Mouse (Mus musculus) CH12.LX (cell line): ENCODE data around the gene Gpat3. TPM values are rescaled to one million over a fixed set of nuclear protein-coding genes. Genes with fewer than 3 reads are reported as not detected.

Source experiments
- DNase-seq: peaks from one replicate; pipeline ENCODE4 v3.0.0-alpha.2; 2013; ENCODE audit errors: extremely low read depth
- H3K27ac ChIP-seq: 2 replicates; pipeline ENCODE4 v1.5.1; 2012; ENCODE audit warnings: low read depth, mild to moderate bottlenecking, control low read depth, moderate library complexity; ENCODE audit not compliant: insufficient read depth
- H3K27me3 ChIP-seq: replicated peaks from 2 replicates; pipeline ENCODE3; 2012; ENCODE audit warnings: inconsistent platforms
- H3K36me3 ChIP-seq, 2 experiments: replicated peaks in 1 of 2; 2 replicates each; pipeline versions ENCODE3 to v1.6.1; 2012; ENCODE audit warnings: inconsistent platforms in 1 of 2, low read length in 1 of 2, mild to moderate bottlenecking in 1 of 2, mixed read lengths in 1 of 2, moderate library complexity in 1 of 2; ENCODE audit not compliant: control insufficient read depth in 1 of 2, insufficient read depth in 1 of 2
- H3K4me1 ChIP-seq, 2 experiments: 2 replicates each; pipeline ENCODE4 v1.6.1; 2012; ENCODE audit warnings: inconsistent platforms in 1 of 2, moderate library complexity in 1 of 2; ENCODE audit not compliant: insufficient read depth in 2 of 2, control insufficient read depth in 1 of 2
- H3K4me2 ChIP-seq: 2 replicates; pipeline ENCODE4 v1.6.1; 2012; ENCODE audit warnings: low read depth, mild to moderate bottlenecking, control low read depth; ENCODE audit not compliant: poor library complexity, insufficient read depth, severe bottlenecking
- H3K4me3 ChIP-seq, 3 experiments: fragments of 150-350 bp in 1 of 3; sonication (generic) in 1 of 3; replicated peaks in 1 of 3; 2 replicates each; pipeline versions ENCODE3 to v1.5.1; 2011 to 2012; ENCODE audit warnings: low read depth in 2 of 3, low read length in 2 of 3, mild to moderate bottlenecking in 2 of 3, moderate library complexity in 2 of 3, control low read depth in 1 of 3, improper control_type of control experiment in 1 of 3, inconsistent platforms in 1 of 3, mixed read lengths in 1 of 3; ENCODE audit not compliant: poor library complexity in 1 of 3
- H3K79me2 ChIP-seq: replicated peaks from 2 replicates; pipeline ENCODE4 v1.6.1; 2012; ENCODE audit warnings: mild to moderate bottlenecking, moderate library complexity; ENCODE audit not compliant: control insufficient read depth, poor library complexity, insufficient read depth, severe bottlenecking; ENCODE audit errors: extremely low read depth
- H3K9ac ChIP-seq: 2 replicates; pipeline ENCODE4 v1.6.1; 2012; ENCODE audit warnings: low read depth, mild to moderate bottlenecking, control low read depth, moderate library complexity; ENCODE audit not compliant: insufficient read depth
- H3K9me3 ChIP-seq: replicated peaks from 2 replicates; pipeline ENCODE3; 2012; ENCODE audit warnings: low read length, inconsistent platforms, mixed read lengths
- BHLHE40 ChIP-seq: IDR thresholded peaks from 2 replicates; pipeline ENCODE4 v1.6.1; 2011; ENCODE audit warnings: mild to moderate bottlenecking, low read depth, low read length, improper control_type of control experiment
- CTCF ChIP-seq, 2 experiments: IDR thresholded peaks in 1 of 2; conservative IDR thresholded peaks in 1 of 2; 2 replicates each; pipeline ENCODE4 v1.5.1; 2011 to 2012; ENCODE audit warnings: low read depth in 2 of 2, low read length in 2 of 2, improper control_type of control experiment in 1 of 2, inconsistent platforms in 1 of 2, mild to moderate bottlenecking in 1 of 2, moderate library complexity in 1 of 2
- ELF1 ChIP-seq: IDR thresholded peaks from 2 replicates; pipeline ENCODE4 v1.6.1; 2014; ENCODE audit warnings: low read depth, mild to moderate bottlenecking, inconsistent platforms, low read length, improper control_type of control experiment
- EP300 ChIP-seq: IDR thresholded peaks from 2 replicates; pipeline ENCODE4 v1.6.1; 2011; ENCODE audit warnings: low read length, improper control_type of control experiment
- ETS1 ChIP-seq: conservative IDR thresholded peaks from 2 replicates; pipeline ENCODE4 v1.6.1; 2012; ENCODE audit warnings: low read depth, mild to moderate bottlenecking, inconsistent platforms, low read length, improper control_type of control experiment, moderate library complexity
- GABPA ChIP-seq: IDR thresholded peaks from 2 replicates; pipeline ENCODE4 v1.6.1; 2012; ENCODE audit warnings: low read depth, low read length, improper control_type of control experiment, inconsistent platforms; ENCODE audit not compliant: insufficient replicate concordance
- KAT2A ChIP-seq: IDR thresholded peaks from 2 replicates; pipeline ENCODE4 v1.6.1; 2012; ENCODE audit warnings: low read length, improper control_type of control experiment, inconsistent platforms; ENCODE audit not compliant: insufficient replicate concordance
- MAFK ChIP-seq: IDR thresholded peaks from 2 replicates; pipeline ENCODE4 v1.6.1; 2011; ENCODE audit warnings: low read length, improper control_type of control experiment; ENCODE audit not compliant: insufficient replicate concordance
- MAX ChIP-seq: IDR thresholded peaks from 2 replicates; pipeline ENCODE4 v1.6.1; 2011; ENCODE audit warnings: low read length, improper control_type of control experiment
- MAZ ChIP-seq: IDR thresholded peaks from 2 replicates; pipeline ENCODE4 v1.6.1; 2012; ENCODE audit warnings: low read depth, mild to moderate bottlenecking, inconsistent platforms, low read length, improper control_type of control experiment, moderate library complexity
- MEF2A ChIP-seq: IDR thresholded peaks from 2 replicates; pipeline ENCODE4 v1.6.1; 2014; ENCODE audit warnings: low read depth, mild to moderate bottlenecking, inconsistent platforms, low read length, improper control_type of control experiment, borderline replicate concordance
- NELFE ChIP-seq: IDR thresholded peaks from 2 replicates; pipeline ENCODE4 v1.6.1; 2011; ENCODE audit warnings: low read depth, low read length, improper control_type of control experiment
- NRF1 ChIP-seq: IDR thresholded peaks from 2 replicates; pipeline ENCODE4 v1.6.1; 2014; ENCODE audit warnings: low read depth, mild to moderate bottlenecking, inconsistent platforms, low read length, improper control_type of control experiment, moderate library complexity
- PAX5 ChIP-seq: IDR thresholded peaks from 2 replicates; pipeline ENCODE4 v1.6.1; 2012; ENCODE audit warnings: low read length, inconsistent platforms, mixed read lengths
- POLR2A ChIP-seq: IDR thresholded peaks from 2 replicates; pipeline ENCODE4 v1.6.1; 2011; ENCODE audit warnings: low read depth, mild to moderate bottlenecking, improper control_type of control experiment, low read length
- POLR2AphosphoS2 ChIP-seq: IDR thresholded peaks from 2 replicates; pipeline ENCODE4 v1.6.1; 2011; ENCODE audit warnings: low read depth, low read length, improper control_type of control experiment
- RAD21 ChIP-seq: IDR thresholded peaks from 2 replicates; pipeline ENCODE4 v1.6.1; 2011; ENCODE audit warnings: low read depth, mild to moderate bottlenecking, low read length, improper control_type of control experiment, moderate library complexity
- RCOR1 ChIP-seq: conservative IDR thresholded peaks from 2 replicates; pipeline ENCODE4 v1.6.1; 2012; ENCODE audit warnings: low read depth, mild to moderate bottlenecking, inconsistent platforms, low read length, improper control_type of control experiment
- SIN3A ChIP-seq: IDR thresholded peaks from 2 replicates; pipeline ENCODE4 v1.6.1; 2012; ENCODE audit warnings: low read length, improper control_type of control experiment, inconsistent platforms
- TBP ChIP-seq: conservative IDR thresholded peaks from 2 replicates; pipeline ENCODE4 v1.6.1; 2011; ENCODE audit warnings: low read depth, low read length, improper control_type of control experiment
- TCF12 ChIP-seq: IDR thresholded peaks from 2 replicates; pipeline ENCODE4 v1.6.1; 2014; ENCODE audit warnings: low read depth, mild to moderate bottlenecking, inconsistent platforms, low read length, improper control_type of control experiment
- UBTF ChIP-seq: IDR thresholded peaks from 2 replicates; pipeline ENCODE4 v1.6.1; 2012; ENCODE audit warnings: low read depth, mild to moderate bottlenecking, inconsistent platforms, low read length, improper control_type of control experiment, moderate library complexity
- USF2 ChIP-seq: conservative IDR thresholded peaks from 2 replicates; pipeline ENCODE4 v1.6.1; 2011; ENCODE audit warnings: low read depth, low read length, improper control_type of control experiment
- ZC3H11A ChIP-seq: IDR thresholded peaks from 2 replicates; pipeline ENCODE4 v1.6.1; 2012; ENCODE audit warnings: low read depth, mild to moderate bottlenecking, inconsistent platforms, low read length, improper control_type of control experiment
- ZNF384 ChIP-seq: IDR thresholded peaks from 2 replicates; pipeline ENCODE4 v1.6.1; 2012; ENCODE audit warnings: low read depth, low read length, improper control_type of control experiment, inconsistent platforms
- dilution Hi-C: fragments of 300-500 bp; cut with MboI; formaldehyde crosslinking; loops from 2 replicates; pipeline ENCODE4 v1.14.3; 2020; ENCODE audit warnings: low sequenced_read_pairs; ENCODE audit not compliant: extremely low pct_unique_long_range_greater_than_20kb, extremely low pct_ligation_motif_present
- in situ Hi-C: fragments of 300-500 bp; cut with MboI; formaldehyde crosslinking; loops from 3 replicates; pipeline ENCODE4 v1.14.3; 2019; ENCODE audit warnings: low sequenced_read_pairs, low pct_ligation_motif_present, low pct_unique_long_range_greater_than_20kb, mixed read lengths
- polyA plus RNA-seq: library from polyadenylated mRNA; unstranded; fragments of >175 nt; gene quantifications from 2 replicates; pipeline ENCODE4 v1.2.1, GENCODE M21; 2012; ENCODE audit warnings: low read depth; ENCODE audit not compliant: insufficient read length
- total RNA-seq, 2 experiments: library from RNA; depleted of rRNA; stranded (reverse); fragments of 300-350 nt in 1 of 2; fragments of >200 nt in 1 of 2; gene quantifications; 2 replicates each; pipeline ENCODE4 v1.2.3; 2012 to 2014

The Gpat3 gene
- total and polyA plus RNA-seq, 3 experiments = 0.68 to 1.5 (median 1.2) TPM

DNA sequence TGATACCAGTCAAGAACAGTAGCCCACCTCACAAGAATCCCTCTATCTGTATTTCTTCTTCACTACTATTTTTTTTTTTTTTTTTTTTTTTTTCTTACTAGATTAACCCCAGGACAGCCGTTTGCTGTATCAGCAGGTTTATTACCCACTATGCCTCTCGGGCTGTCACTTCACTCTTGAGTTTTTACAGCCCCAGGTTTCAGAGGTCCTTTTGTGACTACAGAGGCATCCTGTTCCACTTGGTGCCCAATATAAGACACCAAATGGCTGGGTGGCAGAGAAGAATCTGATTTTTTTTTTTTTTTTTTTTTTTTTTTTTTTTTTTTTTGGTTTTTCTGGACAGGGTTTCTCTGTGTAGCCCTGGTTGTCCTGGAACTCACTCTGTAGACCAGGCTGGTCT lies 1.6 kb downstream of the Gpat3 start:
- dilution Hi-C loops = no loop called here
- H3K36me3 ChIP-seq = no peaks in the 10 kb centered on the region
- peak overlapping the region; percentile 66 for H3K4me2 ChIP-seq
- no peak for TF ChIP-seq MEF2A
- no peak for TF ChIP-seq ETS1
- 0 out of 2 replicates have a peak, but pooled peaks have one; percentile 42 for TF ChIP-seq MAFK
- peak; percentile 72 for TF ChIP-seq ZNF384
- TF ChIP-seq KAT2A = no peak
- TF ChIP-seq RAD21 = no peak
- in situ Hi-C loops = loop anchor here (5.0 kb wide), 1 partner anchor 65 kb away; no protein-coding TSS in a partner anchor
- H3K4me1 ChIP-seq = peaks cover 0 to 11% of the 10 kb centered on the region in 2 experiments; a peak in 3 of 4 replicates
- no peak for DNase-seq
- H3K4me3 ChIP-seq = no peak overlapping the region
- no peak overlapping the region for H3K9ac ChIP-seq
- peaks cover 5% of the 10 kb centered on the region for H3K9me3 ChIP-seq
- no peaks in the 10 kb centered on the region for H3K79me2 ChIP-seq
- no peak overlapping the region for H3K27ac ChIP-seq
- peaks cover 21% of the 10 kb centered on the region for H3K27me3 ChIP-seq

DNA sequence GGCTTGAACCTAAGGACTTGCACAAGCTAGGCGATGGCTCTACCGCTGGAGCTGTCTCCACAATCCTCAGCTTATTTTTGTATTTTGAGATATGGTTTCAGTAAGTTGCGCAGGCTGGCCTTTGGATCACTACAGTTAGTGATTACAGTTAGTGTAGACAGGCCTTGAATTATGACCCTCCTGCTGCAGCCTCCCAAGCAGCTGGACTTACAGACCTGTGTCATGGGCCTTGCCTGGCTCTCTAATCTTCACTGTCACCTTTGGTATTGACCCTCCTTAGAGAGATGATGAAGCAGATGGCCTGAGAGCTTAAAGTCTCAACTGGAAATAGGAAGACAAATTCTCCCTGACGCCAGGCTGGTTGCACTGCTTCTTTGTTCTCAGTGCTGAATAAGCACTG lies 8.4 kb downstream of the Gpat3 start:
- no peaks in the 10 kb centered on the region for H3K27me3 ChIP-seq
- TF ChIP-seq POLR2AphosphoS2 (no peak), TBP (no peak), USF2 (no peak), ELF1 (no peak), NELFE (no peak), PAX5 (no peak)
- no peaks in the 10 kb centered on the region for H3K79me2 ChIP-seq
- no peaks in the 10 kb centered on the region for H3K36me3 ChIP-seq
- peaks cover 3 to 13% of the 10 kb centered on the region in 2 experiments; a peak in 3 of 4 replicates for H3K4me1 ChIP-seq
- no peak overlapping the region for H3K27ac ChIP-seq
- H3K4me2 ChIP-seq = no peak overlapping the region
- H3K9me3 ChIP-seq = no peaks in the 10 kb centered on the region
- in situ Hi-C loops (no loop called here), dilution Hi-C loops (no loop called here)
- no peak for DNase-seq
- no peak overlapping the region for H3K4me3 ChIP-seq
- H3K9ac ChIP-seq = no peak overlapping the region

DNA sequence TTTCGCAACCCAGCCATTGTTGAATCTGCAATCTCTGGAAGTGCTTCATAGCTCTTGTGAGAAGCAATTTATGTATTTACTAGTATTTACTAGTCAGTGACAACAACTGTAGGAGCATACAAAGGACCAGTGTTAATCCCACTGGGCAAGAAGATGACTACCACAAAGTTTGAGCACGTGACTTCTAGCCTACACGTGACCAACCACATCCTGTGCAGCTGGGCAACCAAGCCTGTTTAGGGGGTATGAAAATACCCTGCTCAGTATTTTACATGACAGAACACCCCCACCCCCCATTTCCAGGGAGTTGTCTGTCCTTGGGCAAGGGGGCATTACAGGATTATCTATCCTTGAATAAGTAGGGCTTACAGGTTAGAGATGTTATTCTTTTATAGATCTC lies 11.0 kb downstream of the Gpat3 start:
- no peaks in the 10 kb centered on the region for H3K79me2 ChIP-seq
- H3K27me3 ChIP-seq = no peaks in the 10 kb centered on the region
- 0 out of 2 replicates have a peak overlapping the region, but pooled peaks have one; percentile 18 for H3K4me2 ChIP-seq
- dilution Hi-C loops = no loop called here
- H3K9ac ChIP-seq = no peak overlapping the region
- H3K4me3 ChIP-seq = no peak overlapping the region
- DNase-seq = peak; percentile 58
- no peaks in the 10 kb centered on the region for H3K9me3 ChIP-seq
- peaks cover 5 to 20% of the 10 kb centered on the region in 2 experiments for H3K4me1 ChIP-seq
- no peaks in the 10 kb centered on the region for H3K36me3 ChIP-seq
- H3K27ac ChIP-seq = no peak overlapping the region
- in situ Hi-C loops = no loop called here
- TF ChIP-seq MEF2A (no peak), ETS1 (peak; percentile 49; the same call in 1 of the 2 replicates), POLR2AphosphoS2 (no peak), MAX (peak; percentile 90), PAX5 (no peak), SIN3A (no peak), TCF12 (0 out of 2 replicates have a peak, but pooled peaks have one; percentile 37), POLR2A (no peak), GABPA (no peak), USF2 (peak; percentile 93), KAT2A (no peak), EP300 (peak; percentile 46; the same call in 1 of the 2 replicates), RAD21 (no peak), ZC3H11A (no peak), ELF1 (no peak), UBTF (no peak), RCOR1 (no peak), NRF1 (no peak), BHLHE40 (peak; percentile 98), CTCF (conservative IDR thresholded peaks at IDR 0.05 in 1 of 2, IDR thresholded peaks at IDR 0.05 in 1 of 2; ENCODE audit: low read depth in 2 of 2, low read length in 2 of 2) (no peak), MAZ (no peak)
